Mouse (Mus musculus) stomach, postnatal 0 days (tissue): ENCODE measurements around the gene Pdcd7. TPM values are rescaled to one million over a fixed set of nuclear protein-coding genes. Genes with fewer than 3 reads are reported as not detected.

ENCODE experiments used
- ATAC-seq: fragments of 200-750 bp; cut with Nextera tagmentation; 2 replicates; pipeline ENCODE4 v1.8.0; 2017; ENCODE audit not compliant: low FRiP score, low TSS enrichment
- DNase-seq: peaks from one replicate; pipeline ENCODE4 v3.0.0-alpha.2; 2016; ENCODE audit warnings: low spot score
- H3K27ac ChIP-seq: fragments of 300-500 bp; sonication (generic); replicated peaks from 2 replicates; pipeline ENCODE4 v1.5.1; 2014; ENCODE audit warnings: mild to moderate bottlenecking, control low read depth
- H3K27me3 ChIP-seq: fragments of 300-500 bp; sonication (generic); 2 replicates; pipeline ENCODE4 v1.6.1; 2014; ENCODE audit warnings: low read length; ENCODE audit not compliant: control insufficient read depth, insufficient read depth
- H3K36me3 ChIP-seq: fragments of 300-500 bp; sonication (generic); 2 replicates; pipeline ENCODE4 v1.6.1; 2014; ENCODE audit warnings: low read length, mixed read lengths; ENCODE audit not compliant: control insufficient read depth, insufficient read depth
- H3K4me1 ChIP-seq: fragments of 300-500 bp; sonication (generic); replicated peaks from 2 replicates; pipeline ENCODE4 v1.6.1; 2014; ENCODE audit warnings: antibody characterized with exemption; ENCODE audit not compliant: control insufficient read depth, insufficient read depth
- H3K4me2 ChIP-seq: fragments of 300-500 bp; sonication (generic); replicated peaks from 2 replicates; pipeline ENCODE4 v1.6.1; 2014; ENCODE audit warnings: low read depth, mild to moderate bottlenecking, control low read depth, moderate library complexity
- H3K4me3 ChIP-seq: fragments of 300-500 bp; sonication (generic); 2 replicates; pipeline ENCODE4 v1.5.1; 2014; ENCODE audit warnings: low read depth, low read length, control low read depth
- H3K9ac ChIP-seq: fragments of 300-500 bp; sonication (generic); 2 replicates; pipeline ENCODE4 v1.6.1; 2014; ENCODE audit warnings: mild to moderate bottlenecking, low read length, control low read depth, mixed read lengths
- H3K9me3 ChIP-seq: fragments of 300-500 bp; sonication (generic); 2 replicates; pipeline ENCODE4 v1.6.1; 2016; ENCODE audit warnings: low read length; ENCODE audit not compliant: control insufficient read depth
- CTCF ChIP-seq: IDR thresholded peaks from 2 replicates; pipeline ENCODE4 v1.5.1; 2016; ENCODE audit warnings: antibody characterized with exemption, low read depth, mild to moderate bottlenecking, moderate library complexity
- EP300 ChIP-seq: optimal IDR thresholded peaks from 2 replicates; pipeline ENCODE3; 2016; ENCODE audit warnings: antibody characterized with exemption
- WGBS: fragments of 180-500 bp; shearing (Covaris S2); extraction: QIAGEN DNeasy Blood & Tissue Kit; methylation state at CpG from one replicate; pipeline ENCODE4 v1.1.7; 2014; 5-methylcytosine and 5-hydroxymethylcytosine counted together
- polyA plus RNA-seq: library from polyadenylated mRNA; unstranded; fragments of >200 nt; fragmentation: Nextera tagmentation; extraction: Ambion mirVana; gene quantifications from 2 replicates; pipeline ENCODE4 v1.2.1, GENCODE M21; 2015

Gene Pdcd7
- polyA plus RNA-seq, 1 experiment from 2014 or later, result 5.8 TPM

DNA sequence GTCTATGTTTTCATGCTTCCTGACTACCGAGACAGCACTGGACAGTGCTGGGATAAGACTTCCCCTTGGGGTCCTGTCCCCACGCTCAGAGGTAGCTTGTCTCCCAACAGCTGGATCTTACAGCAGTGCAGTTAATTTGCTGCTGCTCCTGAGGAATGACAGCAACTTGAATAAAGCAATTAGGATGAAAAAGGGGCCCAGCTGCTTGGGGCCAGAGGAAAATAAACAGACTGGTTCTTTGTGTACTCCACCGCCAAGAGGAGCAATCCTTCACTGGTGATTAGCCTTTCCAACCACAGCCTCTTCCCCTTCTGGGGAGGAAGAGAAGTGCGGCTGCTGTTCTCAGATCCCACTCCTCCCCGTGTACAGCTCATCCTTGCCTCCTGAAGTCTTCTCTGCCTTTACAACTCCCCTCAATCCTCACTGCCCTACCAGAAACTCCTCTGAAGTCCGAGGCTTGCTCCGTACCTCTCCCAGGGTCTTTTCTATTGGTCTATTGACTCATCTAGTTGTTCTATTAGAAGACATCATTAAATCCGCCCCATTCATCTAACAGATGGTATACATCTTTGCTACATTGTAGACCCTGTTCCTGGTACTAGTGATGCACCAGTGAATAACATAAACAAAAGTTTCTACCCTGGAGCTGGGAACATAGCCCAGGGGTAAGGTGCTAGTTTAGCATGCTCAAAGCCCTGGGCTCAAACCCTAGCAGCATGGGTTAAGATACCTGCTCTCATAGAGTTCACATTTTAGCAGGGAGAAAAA, 40.7 kb downstream of the Pdcd7 start:
- no peaks in the 10 kb centered on the region for H3K9me3 ChIP-seq
- no peak overlapping the region for H3K9ac ChIP-seq
- peak; percentile 59 for TF ChIP-seq CTCF
- no peak for TF ChIP-seq EP300
- DNase-seq, result no peak
- H3K27me3 ChIP-seq, result 0 out of 2 replicates have a peak, but pooled peaks cover 4% of the 10 kb centered on the region
- H3K27ac ChIP-seq, result no peak overlapping the region
- H3K4me3 ChIP-seq, result no peak overlapping the region
- 0 out of 2 replicates have a peak, but pooled peaks cover 3% of the 10 kb centered on the region for H3K4me1 ChIP-seq
- no peak for ATAC-seq
- WGBS, result 14% methylated on average over 8 of the region's 8 CpGs
- H3K36me3 ChIP-seq, result no peaks in the 10 kb centered on the region
- H3K4me2 ChIP-seq, result no peak overlapping the region

DNA sequence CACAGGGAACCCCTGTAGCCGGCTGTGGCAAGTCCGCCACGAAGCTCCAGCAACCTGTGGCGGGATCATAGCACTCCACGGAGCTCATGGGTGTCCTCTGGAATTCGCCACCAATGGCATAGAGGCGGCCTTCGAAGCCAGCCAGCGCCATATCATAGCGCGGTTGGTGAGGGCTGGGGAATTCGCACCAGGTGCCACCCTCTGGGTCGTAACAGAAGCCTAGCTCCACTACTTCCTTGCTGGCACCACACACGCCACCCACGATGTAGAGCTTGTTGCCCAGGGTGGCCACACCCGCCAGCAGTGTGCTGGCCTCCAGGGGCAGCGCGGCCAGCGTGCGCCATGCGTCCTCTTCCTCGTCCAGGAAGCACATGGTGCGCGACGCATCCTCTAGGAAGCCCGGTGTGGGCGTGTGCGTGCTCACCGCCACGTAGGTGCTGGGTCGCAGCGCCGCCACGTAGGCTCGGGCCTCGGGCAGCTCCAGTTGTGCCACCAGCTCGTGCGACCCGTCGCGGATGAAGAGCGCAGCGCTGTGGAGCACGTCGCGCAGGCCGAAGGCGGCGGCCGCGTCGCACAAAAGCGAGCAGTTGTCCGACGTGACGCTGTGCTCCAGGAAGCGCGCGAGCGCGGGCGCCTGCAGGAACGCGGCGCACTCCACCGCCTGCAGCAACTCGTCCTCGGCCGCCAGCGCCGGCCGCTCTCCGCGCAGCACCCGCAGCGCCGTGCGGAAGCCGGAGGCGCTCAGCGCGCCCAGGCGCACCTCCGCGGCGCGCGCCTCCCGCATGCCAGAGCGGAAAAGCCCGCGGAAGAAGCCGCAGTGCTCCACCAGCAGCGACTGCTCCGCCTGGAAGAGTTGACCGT, 45.1 kb downstream of the Pdcd7 start:
- H3K4me1 ChIP-seq, result 0 out of 2 replicates have a peak, but pooled peaks cover 3% of the 10 kb centered on the region
- H3K27me3 ChIP-seq, result 0 out of 2 replicates have a peak, but pooled peaks cover 4% of the 10 kb centered on the region
- H3K9me3 ChIP-seq, result no peaks in the 10 kb centered on the region
- ATAC-seq (peak; percentile 67), DNase-seq (peak; percentile 42)
- peak overlapping the region; percentile 63 for H3K4me2 ChIP-seq
- no peaks in the 10 kb centered on the region for H3K36me3 ChIP-seq
- no peak overlapping the region for H3K27ac ChIP-seq
- peak overlapping the region; percentile 47 for H3K9ac ChIP-seq
- 14% methylated on average over 95 of the region's 96 CpGs for WGBS
- H3K4me3 ChIP-seq, result peak overlapping the region; percentile 44
- TF ChIP-seq CTCF (no peak), EP300 (no peak)

DNA sequence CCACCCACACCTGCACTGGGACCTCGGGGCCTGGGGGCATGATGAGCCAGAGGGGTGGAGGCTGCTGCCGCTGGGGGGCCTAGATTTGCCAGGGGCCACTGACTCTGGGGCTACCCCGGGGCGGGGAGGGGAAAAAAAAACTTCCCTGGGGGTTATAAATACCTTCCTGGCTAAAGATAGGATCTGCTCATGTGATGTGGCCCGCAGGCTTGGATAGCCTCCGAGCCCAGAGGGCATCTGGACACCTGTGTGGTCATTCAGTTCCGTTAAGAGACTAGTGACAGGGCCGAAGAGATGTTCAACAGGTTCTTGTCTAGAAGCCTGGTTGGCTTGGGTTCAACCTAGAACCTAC, 45.7 kb downstream of the Pdcd7 start, which contains the start of gene Kbtbd13:
Kbtbd13 (minus strand) TSS at position 40 of the 352 bp plus-strand sequence.
- TF ChIP-seq EP300 (no peak), CTCF (no peak)
- 0 out of 2 replicates have a peak, but pooled peaks cover 4% of the 10 kb centered on the region for H3K27me3 ChIP-seq
- WGBS, result 46% methylated on average over 8 of the region's 8 CpGs

DNA sequence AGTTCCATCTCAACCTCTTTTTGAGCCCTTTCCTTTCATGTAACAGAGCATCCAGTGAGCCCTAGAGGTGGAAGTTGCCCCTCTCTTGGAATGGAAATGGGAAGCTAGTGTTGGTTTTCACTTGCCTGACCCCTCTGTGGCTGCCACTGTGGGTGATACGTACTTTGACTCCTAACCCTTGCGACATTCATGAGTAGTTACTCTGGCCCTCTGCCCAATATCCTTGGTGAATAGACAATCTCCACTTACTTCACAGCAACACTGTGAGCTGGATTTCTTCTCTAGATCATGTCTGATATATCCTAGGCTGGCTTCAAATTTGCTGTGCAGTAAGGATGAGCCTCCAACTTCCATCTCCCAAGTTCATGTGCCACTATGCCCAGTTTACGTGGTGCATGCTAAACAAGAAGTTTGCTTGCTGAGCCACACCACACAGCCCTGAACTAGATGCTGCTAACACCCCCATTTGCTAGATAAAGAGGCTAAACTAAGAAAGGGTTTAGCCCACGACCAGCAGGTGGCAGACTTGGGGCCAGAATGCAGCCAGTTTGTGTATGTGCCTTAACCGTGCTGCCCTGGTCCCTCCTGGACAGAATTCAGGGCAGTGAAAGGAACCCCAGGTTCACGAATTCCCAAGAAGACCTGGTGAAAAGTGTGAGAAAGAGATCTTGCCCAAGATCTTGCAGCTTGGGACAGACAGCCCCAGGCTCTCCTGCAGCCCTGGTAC, 46.9 kb downstream of the Pdcd7 start:
- no peak overlapping the region for H3K27ac ChIP-seq
- no peaks in the 10 kb centered on the region for H3K4me1 ChIP-seq
- WGBS, result 24% methylated on average over 6 of the region's 6 CpGs
- DNase-seq (peak; percentile 77), ATAC-seq (no peak)
- TF ChIP-seq CTCF, result peak; percentile 91
- TF ChIP-seq EP300, result no peak
- H3K27me3 ChIP-seq, result 0 out of 2 replicates have a peak, but pooled peaks cover 4% of the 10 kb centered on the region
- H3K36me3 ChIP-seq, result no peaks in the 10 kb centered on the region
- H3K4me2 ChIP-seq, result no peak overlapping the region
- H3K9me3 ChIP-seq, result no peaks in the 10 kb centered on the region
- no peak overlapping the region for H3K9ac ChIP-seq
- H3K4me3 ChIP-seq, result no peak overlapping the region

More for the DNA sequence above, 45.7 kb downstream of the Pdcd7 start, which contains the start of gene Kbtbd13:
- no peak within 1 kb of the TSS for H3K27ac ChIP-seq
- no peak for DNase-seq
- peak within 1 kb of the TSS; percentile 47 for H3K9ac ChIP-seq
- no peaks in the 10 kb centered on the region for H3K9me3 ChIP-seq
- no peak for ATAC-seq
- H3K4me1 ChIP-seq, result 0 out of 2 replicates have a peak, but pooled peaks cover 2% of the 10 kb centered on the region
- no peaks in the 10 kb centered on the region for H3K36me3 ChIP-seq
- peak within 1 kb of the TSS; percentile 44 for H3K4me3 ChIP-seq
- H3K4me2 ChIP-seq, result peak within 1 kb of the TSS; percentile 63

DNA sequence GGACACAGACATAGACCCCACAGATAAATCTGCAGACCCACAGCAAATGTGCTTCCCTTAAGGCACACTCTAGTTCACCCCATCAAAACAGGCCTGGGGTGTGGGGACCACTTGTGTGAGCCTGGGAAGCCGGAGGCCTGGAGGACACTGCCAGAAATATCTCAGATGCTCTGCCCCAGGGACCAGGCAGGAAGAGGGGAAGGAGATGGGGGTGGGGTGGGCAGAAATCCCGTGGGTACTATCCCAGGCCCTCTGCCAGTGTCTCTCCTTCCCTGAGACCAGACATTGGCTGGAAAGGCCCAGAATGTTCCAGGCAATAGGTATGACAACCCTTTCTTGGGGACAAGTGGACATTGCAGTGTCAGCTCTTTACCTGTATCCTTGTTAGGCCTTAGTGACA, 47.7 kb downstream of the Pdcd7 start:
- Histone ChIP-seq H3K27ac (no peak overlapping the region), H3K36me3 (no peaks in the 10 kb centered on the region), H3K4me3 (no peak overlapping the region), H3K4me1 (no peaks in the 10 kb centered on the region), H3K9ac (no peak overlapping the region), H3K27me3 (0 out of 2 replicates have a peak, but pooled peaks cover 4% of the 10 kb centered on the region), H3K4me2 (no peak overlapping the region), H3K9me3 (no peaks in the 10 kb centered on the region)
- 49% methylated on average over 2 of the region's 2 CpGs for WGBS
- no peak for TF ChIP-seq EP300
- no peak for TF ChIP-seq CTCF
- no peak for DNase-seq
- ATAC-seq, result no peak
